Mouse (Mus musculus) embryonic fibroblast, embryonic 13.5 days (primary cell): Measurements from ENCODE around the gene Srp54b.
"Not testable (repeated sequence)": the region's sequence is repeated elsewhere in the genome, so short reads cannot be mapped to it uniquely, and the experiment has no call there.

ENCODE experiments used
- CTCF ChIP-seq: IDR thresholded peaks from 2 replicates; pipeline ENCODE4 v1.5.1; 2011; ENCODE audit warnings: mild to moderate bottlenecking, control low read depth, low read length, moderate library complexity, borderline replicate concordance; ENCODE audit not compliant: insufficient read depth
- POLR2A ChIP-seq: IDR thresholded peaks from 2 replicates; pipeline ENCODE4 v1.6.1; 2011; ENCODE audit warnings: low read depth, mild to moderate bottlenecking, control low read depth, low read length, moderate library complexity

DNA sequence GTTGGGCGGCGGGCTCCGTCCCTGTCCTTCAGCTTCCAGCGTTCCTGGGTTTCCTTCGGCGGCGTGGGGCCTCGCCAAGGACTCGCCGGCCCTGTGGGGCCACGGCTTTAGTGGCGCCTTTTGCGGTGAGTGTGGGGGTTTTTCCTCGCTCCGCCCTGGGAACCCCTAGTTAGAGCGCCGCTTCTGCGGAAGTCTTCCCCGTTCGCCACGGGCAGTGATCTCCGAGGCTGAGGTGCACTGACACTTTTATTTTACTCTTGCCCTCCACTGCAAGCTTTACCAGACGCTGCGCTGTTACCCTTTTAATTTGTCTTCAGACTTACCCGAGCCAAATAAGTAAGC is 75.6 kb downstream of the Srp54b start:
- not testable (repeated sequence) for TF ChIP-seq POLR2A, CTCF
